Comparison of ENCODE assay signal across 9 mouse cellular contexts in the genomic region with DNA sequence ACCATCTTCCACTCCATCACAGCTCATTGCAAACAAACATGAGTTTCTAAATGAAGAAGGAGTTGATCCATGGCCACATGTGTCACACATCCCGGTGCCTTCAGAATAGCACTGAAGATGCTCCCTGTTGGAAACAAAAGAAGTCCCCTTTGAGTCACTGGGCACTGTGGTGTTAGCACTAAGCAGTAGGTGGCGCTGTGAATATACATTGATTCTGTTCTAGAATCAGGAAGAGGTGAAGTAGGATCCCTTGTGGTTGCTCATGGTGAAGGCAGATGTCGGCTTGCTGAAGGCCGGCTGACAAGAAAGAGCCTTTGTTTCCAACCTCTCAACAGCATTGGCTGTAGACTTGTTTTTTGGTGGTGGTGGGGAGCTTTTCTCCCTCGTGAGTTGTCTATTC.
DNase-seq lines count a peak whose midpoint lies in the region; ATAC-seq and TF ChIP-seq lines count a peak whose summit lies in the region.
"Had no signal": no experiment of that assay in that cellular context is flagged by ENCODE, and none has a peak within 500 bp of the region (broad histone marks: within the 10 kb centered on the region; RNA-seq: fewer than 3 reads in every experiment).

No protein-coding gene starts in this region.

- no peaks in the 10 kb centered on the region for H3K4me1 ChIP-seq in kidney, embryonic 14.5 days (ENCODE audit: control insufficient read depth, insufficient read depth, low read length)
- H3K4me1 ChIP-seq in G1E (ENCODE audit: insufficient read depth, low read depth, low read length): no peaks in the 10 kb centered on the region
- no peaks in the 10 kb centered on the region for H3K4me1 ChIP-seq in intestine, embryonic 16.5 days (ENCODE audit: control insufficient read depth, insufficient read depth, low read length)

- TF ChIP-seq CTCF in G1E (IDR thresholded peaks at IDR 0.05; ENCODE audit: low read depth, low read length): peak; percentile 54

- ATAC-seq in kidney, embryonic 14.5 days (ENCODE audit: low FRiP score, low TSS enrichment): no peak
- peak; percentile 54 for ATAC-seq in G1E (ENCODE audit: extremely low read depth, insufficient number of reproducible peaks, low FRiP score, poor library complexity, severe bottlenecking)
- ATAC-seq in intestine, embryonic 16.5 days: no peak

- no peak overlapping the region for H3K4me2 ChIP-seq in kidney, embryonic 14.5 days (replicated peaks; ENCODE audit: low read depth, low read length)
- no peak overlapping the region for H3K4me2 ChIP-seq in intestine, embryonic 16.5 days (ENCODE audit: low read depth, low read length)

- no peaks in the 10 kb centered on the region for H3K27me3 ChIP-seq in kidney, embryonic 14.5 days (ENCODE audit: control insufficient read depth, insufficient read depth, low read length)
- peaks cover 8% of the 10 kb centered on the region for H3K27me3 ChIP-seq in G1E (ENCODE audit: insufficient read depth, low read length)
- no peaks in the 10 kb centered on the region for H3K27me3 ChIP-seq in intestine, embryonic 16.5 days (replicated peaks; ENCODE audit: control insufficient read depth, insufficient read depth, low read length)

- DNase-seq in kidney, adult 18-20 months: peak; percentile 54
- peak; percentile 11 for DNase-seq in G1E (ENCODE audit: low spot score)
- DNase-seq in adrenal gland, adult 8-10 months: peak; percentile 17
- peak; percentile 12 to 24 for DNase-seq in frontal cortex, postnatal 25 days (ENCODE audit: low spot score in 2 of 2)
- DNase-seq in left cerebral cortex, adult 8-10 months (ENCODE audit: low spot score in 2 of 2): peak; percentile 11 to 23
- peak; percentile 70 for DNase-seq in retina, postnatal 1 day

- WGBS in kidney, embryonic 14.5 days: 42% methylated on average over 5 of the region's 5 CpGs
- WGBS in intestine, embryonic 16.5 days: 30% methylated on average over 5 of the region's 5 CpGs

- H3K9ac ChIP-seq in kidney, embryonic 14.5 days (ENCODE audit: low read depth, low read length): no peak overlapping the region
- no peak overlapping the region for H3K9ac ChIP-seq in intestine, embryonic 16.5 days (ENCODE audit: low read depth, low read length)

- H3K27ac ChIP-seq in kidney, embryonic 14.5 days (ENCODE audit: low read depth, low read length): no peak overlapping the region
- H3K27ac ChIP-seq in intestine, embryonic 16.5 days (ENCODE audit: low read length): no peak overlapping the region

- no peaks in the 10 kb centered on the region for H3K36me3 ChIP-seq in kidney, embryonic 14.5 days (ENCODE audit: control insufficient read depth, insufficient read depth, low read length)
- H3K36me3 ChIP-seq in G1E (replicated peaks): no peaks in the 10 kb centered on the region
- no peaks in the 10 kb centered on the region for H3K36me3 ChIP-seq in intestine, embryonic 16.5 days (ENCODE audit: control insufficient read depth, insufficient read depth, low read length)

- H3K4me3 ChIP-seq in kidney, embryonic 14.5 days (ENCODE audit: low read length): no peak overlapping the region
- no peak overlapping the region for H3K4me3 ChIP-seq in G1E (ENCODE audit: low read depth, low read length)
- no peak overlapping the region for H3K4me3 ChIP-seq in intestine, embryonic 16.5 days (ENCODE audit: low read length)
- H3K4me3 ChIP-seq: erythroblast, embryonic 14.5 days had no signal

- H3K9me3 ChIP-seq in kidney, embryonic 14.5 days (ENCODE audit: control insufficient read depth, low read length): no peaks in the 10 kb centered on the region
- H3K9me3 ChIP-seq in G1E (replicated peaks): no peaks in the 10 kb centered on the region
- no peaks in the 10 kb centered on the region for H3K9me3 ChIP-seq in intestine, embryonic 16.5 days (ENCODE audit: control insufficient read depth, low read length)

Comparison
In these comparisons a context has a peak if more than half of its experiments do, and no peak if none do; other contexts are left out.
1. DNase-seq: peak in every context shown above with its lines; median percentile 70 in retina, postnatal 1 day; 54 in kidney, adult 18-20 months; 18 in frontal cortex, postnatal 25 days; 17 in adrenal gland, adult 8-10 months; 17 in left cerebral cortex, adult 8-10 months; 11 in G1E.